Mouse (Mus musculus): ENCODE data around the gene Lmln. TPM values are rescaled to one million over a fixed set of nuclear protein-coding genes. Genes with fewer than 3 reads are reported as not detected.

Lmln gene
- polyA plus RNA-seq, 1 experiment from 2014 or later: 1.2 TPM

GRCm38 (mm10) chr16:33072871-33073557, 10.7 kb downstream of the Lmln start:
- H3K36me3 ChIP-seq (replicated peaks; ENCODE audit: control insufficient read depth, insufficient read depth, low read depth, low read length): no peaks in the 10 kb centered on the region
- WGBS: 84% methylated on average over 6 of the region's 6 CpGs
- no peak for ATAC-seq (replicated peaks; ENCODE audit: insufficient number of reproducible peaks, low FRiP score, low TSS enrichment, low read depth)

GRCm38 (mm10) chr16:33074967-33075366, 12.6 kb downstream of the Lmln start:
- no peak overlapping the region for H3K9ac ChIP-seq (replicated peaks; ENCODE audit: low read length)
- H3K9me3 ChIP-seq (replicated peaks; ENCODE audit: control insufficient read depth, low read length): no peaks in the 10 kb centered on the region
- DNase-seq (ENCODE audit: low spot score): no peak
- no peak overlapping the region for H3K27ac ChIP-seq (replicated peaks; ENCODE audit: low read depth, low read length)
- H3K4me2 ChIP-seq (ENCODE audit: low read depth, low read length): no peak overlapping the region
- H3K4me1 ChIP-seq (ENCODE audit: control insufficient read depth, insufficient read depth, low read length): no peaks in the 10 kb centered on the region
- no peak for ATAC-seq (replicated peaks; ENCODE audit: insufficient number of reproducible peaks, low FRiP score, low TSS enrichment, low read depth)
- WGBS: 81% methylated on average over 5 of the region's 5 CpGs
- H3K27me3 ChIP-seq (ENCODE audit: control insufficient read depth, insufficient read depth, low read length): no peaks in the 10 kb centered on the region
- no peaks in the 10 kb centered on the region for H3K36me3 ChIP-seq (replicated peaks; ENCODE audit: control insufficient read depth, insufficient read depth, low read depth, low read length)
- no peak overlapping the region for H3K4me3 ChIP-seq (ENCODE audit: low read depth, low read length)

More at GRCm38 (mm10) chr16:33072871-33073557, 10.7 kb downstream of the Lmln start:
- Histone ChIP-seq H3K4me3 (ENCODE audit: low read depth, low read length) (no peak overlapping the region), H3K4me2 (ENCODE audit: low read depth, low read length) (no peak overlapping the region), H3K4me1 (ENCODE audit: control insufficient read depth, insufficient read depth, low read length) (no peaks in the 10 kb centered on the region), H3K27ac (replicated peaks; ENCODE audit: low read depth, low read length) (no peak overlapping the region), H3K9ac (replicated peaks; ENCODE audit: low read length) (no peak overlapping the region), H3K27me3 (ENCODE audit: control insufficient read depth, insufficient read depth, low read length) (no peaks in the 10 kb centered on the region), H3K9me3 (replicated peaks; ENCODE audit: control insufficient read depth, low read length) (no peaks in the 10 kb centered on the region)
- DNase-seq (ENCODE audit: low spot score): no peak

GRCm38 (mm10) chr16:33076078-33076477, 13.8 kb downstream of the Lmln start:
- Histone ChIP-seq H3K4me3 (ENCODE audit: low read depth, low read length) (no peak overlapping the region), H3K4me2 (ENCODE audit: low read depth, low read length) (no peak overlapping the region), H3K27me3 (ENCODE audit: control insufficient read depth, insufficient read depth, low read length) (no peaks in the 10 kb centered on the region), H3K9me3 (replicated peaks; ENCODE audit: control insufficient read depth, low read length) (no peaks in the 10 kb centered on the region), H3K36me3 (replicated peaks; ENCODE audit: control insufficient read depth, insufficient read depth, low read depth, low read length) (no peaks in the 10 kb centered on the region), H3K9ac (replicated peaks; ENCODE audit: low read length) (no peak overlapping the region), H3K27ac (replicated peaks; ENCODE audit: low read depth, low read length) (no peak overlapping the region), H3K4me1 (ENCODE audit: control insufficient read depth, insufficient read depth, low read length) (no peaks in the 10 kb centered on the region)
- WGBS: 81% methylated on average over 6 of the region's 6 CpGs
- ATAC-seq (replicated peaks; ENCODE audit: insufficient number of reproducible peaks, low FRiP score, low TSS enrichment, low read depth) (no peak), DNase-seq (ENCODE audit: low spot score) (no peak)

GRCm38 (mm10) chr16:33077069-33077627, 14.8 kb downstream of the Lmln start:
- no peaks in the 10 kb centered on the region for H3K9me3 ChIP-seq (replicated peaks; ENCODE audit: control insufficient read depth, low read length)
- H3K4me1 ChIP-seq (ENCODE audit: control insufficient read depth, insufficient read depth, low read length): no peaks in the 10 kb centered on the region
- H3K27me3 ChIP-seq (ENCODE audit: control insufficient read depth, insufficient read depth, low read length): no peaks in the 10 kb centered on the region
- H3K4me2 ChIP-seq (ENCODE audit: low read depth, low read length): no peak overlapping the region
- no peaks in the 10 kb centered on the region for H3K36me3 ChIP-seq (replicated peaks; ENCODE audit: control insufficient read depth, insufficient read depth, low read depth, low read length)
- no peak overlapping the region for H3K4me3 ChIP-seq (ENCODE audit: low read depth, low read length)
- no peak overlapping the region for H3K9ac ChIP-seq (replicated peaks; ENCODE audit: low read length)
- H3K27ac ChIP-seq (replicated peaks; ENCODE audit: low read depth, low read length): no peak overlapping the region
- WGBS: 92% methylated on average over 5 of the region's 5 CpGs
- DNase-seq (ENCODE audit: low spot score) (no peak), ATAC-seq (replicated peaks; ENCODE audit: insufficient number of reproducible peaks, low FRiP score, low TSS enrichment, low read depth) (no peak)

- Histone ChIP-seq H3K27ac (replicated peaks; ENCODE audit: low read depth, low read length) (no peak overlapping the region), H3K36me3 (replicated peaks; ENCODE audit: control insufficient read depth, insufficient read depth, low read depth, low read length) (no peaks in the 10 kb centered on the region), H3K4me1 (ENCODE audit: control insufficient read depth, insufficient read depth, low read length) (no peaks in the 10 kb centered on the region), H3K9me3 (replicated peaks; ENCODE audit: control insufficient read depth, low read length) (no peaks in the 10 kb centered on the region), H3K9ac (replicated peaks; ENCODE audit: low read length) (no peak overlapping the region), H3K4me2 (ENCODE audit: low read depth, low read length) (no peak overlapping the region), H3K27me3 (ENCODE audit: control insufficient read depth, insufficient read depth, low read length) (no peaks in the 10 kb centered on the region), H3K4me3 (ENCODE audit: low read depth, low read length) (no peak overlapping the region)
- 95% methylated on average over 7 of the region's 7 CpGs for WGBS
- no peak for ATAC-seq (replicated peaks; ENCODE audit: insufficient number of reproducible peaks, low FRiP score, low TSS enrichment, low read depth)
- no peak for DNase-seq (ENCODE audit: low spot score)
Measured at GRCm38 (mm10) chr16:33080063-33080462, 17.7 kb downstream of the Lmln start.

- Histone ChIP-seq H3K9me3 (replicated peaks; ENCODE audit: control insufficient read depth, low read length) (no peaks in the 10 kb centered on the region), H3K4me1 (ENCODE audit: control insufficient read depth, insufficient read depth, low read length) (no peaks in the 10 kb centered on the region), H3K4me3 (ENCODE audit: low read depth, low read length) (no peak overlapping the region), H3K27me3 (ENCODE audit: control insufficient read depth, insufficient read depth, low read length) (no peaks in the 10 kb centered on the region), H3K36me3 (replicated peaks; ENCODE audit: control insufficient read depth, insufficient read depth, low read depth, low read length) (no peaks in the 10 kb centered on the region), H3K9ac (replicated peaks; ENCODE audit: low read length) (no peak overlapping the region), H3K27ac (replicated peaks; ENCODE audit: low read depth, low read length) (no peak overlapping the region), H3K4me2 (ENCODE audit: low read depth, low read length) (no peak overlapping the region)
- 90% methylated on average over 6 of the region's 6 CpGs for WGBS
- DNase-seq (ENCODE audit: low spot score): no peak
- no peak for ATAC-seq (replicated peaks; ENCODE audit: insufficient number of reproducible peaks, low FRiP score, low TSS enrichment, low read depth)
Measured at GRCm38 (mm10) chr16:33082951-33083350, 20.6 kb downstream of the Lmln start.

- no peaks in the 10 kb centered on the region for H3K9me3 ChIP-seq (replicated peaks; ENCODE audit: control insufficient read depth, low read length)
- no peak overlapping the region for H3K4me3 ChIP-seq (ENCODE audit: low read depth, low read length)
- H3K4me1 ChIP-seq (ENCODE audit: control insufficient read depth, insufficient read depth, low read length): no peaks in the 10 kb centered on the region
- DNase-seq (ENCODE audit: low spot score) (no peak), ATAC-seq (replicated peaks; ENCODE audit: insufficient number of reproducible peaks, low FRiP score, low TSS enrichment, low read depth) (no peak)
- no peak overlapping the region for H3K4me2 ChIP-seq (ENCODE audit: low read depth, low read length)
- no peaks in the 10 kb centered on the region for H3K36me3 ChIP-seq (replicated peaks; ENCODE audit: control insufficient read depth, insufficient read depth, low read depth, low read length)
- WGBS: 85% methylated on average over 2 of the region's 2 CpGs
- H3K27ac ChIP-seq (replicated peaks; ENCODE audit: low read depth, low read length): no peak overlapping the region
- H3K27me3 ChIP-seq (ENCODE audit: control insufficient read depth, insufficient read depth, low read length): no peaks in the 10 kb centered on the region
- no peak overlapping the region for H3K9ac ChIP-seq (replicated peaks; ENCODE audit: low read length)
Measured at GRCm38 (mm10) chr16:33083996-33084395, 21.7 kb downstream of the Lmln start.

GRCm38 (mm10) chr16:33085666-33086065, 23.3 kb downstream of the Lmln start:
- DNase-seq (ENCODE audit: low spot score) (no peak), ATAC-seq (replicated peaks; ENCODE audit: insufficient number of reproducible peaks, low FRiP score, low TSS enrichment, low read depth) (no peak)
- H3K4me1 ChIP-seq (ENCODE audit: control insufficient read depth, insufficient read depth, low read length): no peaks in the 10 kb centered on the region
- WGBS: 84% methylated on average over 8 of the region's 8 CpGs
- H3K9ac ChIP-seq (replicated peaks; ENCODE audit: low read length): no peak overlapping the region
- H3K4me3 ChIP-seq (ENCODE audit: low read depth, low read length): no peak overlapping the region
- no peak overlapping the region for H3K4me2 ChIP-seq (ENCODE audit: low read depth, low read length)
- H3K9me3 ChIP-seq (replicated peaks; ENCODE audit: control insufficient read depth, low read length): no peaks in the 10 kb centered on the region
- H3K36me3 ChIP-seq (replicated peaks; ENCODE audit: control insufficient read depth, insufficient read depth, low read depth, low read length): no peaks in the 10 kb centered on the region
- no peaks in the 10 kb centered on the region for H3K27me3 ChIP-seq (ENCODE audit: control insufficient read depth, insufficient read depth, low read length)
- H3K27ac ChIP-seq (replicated peaks; ENCODE audit: low read depth, low read length): no peak overlapping the region
